Mouse (Mus musculus) left cerebral cortex, adult 18-20 months (tissue): ENCODE results near the gene Nufip1. TPM values are rescaled to one million over a fixed set of nuclear protein-coding genes. Genes with fewer than 3 reads are reported as not detected.
A peak's percentile ranks its signal among the peaks of the same experiment; 100 is the strongest.
"Not testable (repeated sequence)": the region's sequence is repeated elsewhere in the genome, so short reads cannot be mapped to it uniquely, and the experiment has no call there.

ENCODE experiments used
- DNase-seq, 2 experiments: peaks; one replicate each; pipeline ENCODE4 v3.0.0; 2021 to 2022; ENCODE audit warnings: low spot score in 2 of 2, mixed read lengths in 1 of 2
- total RNA-seq, 2 experiments: library from RNA; stranded (reverse); gene quantifications; 2 replicates each; pipeline ENCODE4 v1.2.3; 2021

Nufip1 gene
- total RNA-seq, 2 experiments from 2014 or later: 8.1 to 9.2 TPM

DNA sequence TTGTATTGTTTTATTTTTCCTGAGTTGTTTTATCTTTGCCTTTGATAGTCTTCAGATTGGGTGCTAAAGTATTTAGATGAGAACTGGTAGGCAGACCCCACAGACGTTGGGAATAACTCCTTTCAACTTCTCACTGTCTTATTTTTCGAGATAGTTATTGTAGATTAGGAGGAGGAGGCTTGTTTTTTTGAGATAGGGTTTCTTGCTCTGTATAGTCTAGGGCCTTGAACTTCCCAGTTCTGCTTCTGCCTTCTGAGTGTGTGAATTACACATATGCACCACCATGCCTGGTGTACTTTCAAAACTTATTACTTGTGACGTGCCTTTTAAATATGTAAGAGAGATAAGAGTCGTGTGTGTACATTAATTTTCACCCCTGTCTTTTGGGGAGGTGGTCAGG lies 17.5 kb downstream of the Nufip1 start:
- no peak for DNase-seq

DNA sequence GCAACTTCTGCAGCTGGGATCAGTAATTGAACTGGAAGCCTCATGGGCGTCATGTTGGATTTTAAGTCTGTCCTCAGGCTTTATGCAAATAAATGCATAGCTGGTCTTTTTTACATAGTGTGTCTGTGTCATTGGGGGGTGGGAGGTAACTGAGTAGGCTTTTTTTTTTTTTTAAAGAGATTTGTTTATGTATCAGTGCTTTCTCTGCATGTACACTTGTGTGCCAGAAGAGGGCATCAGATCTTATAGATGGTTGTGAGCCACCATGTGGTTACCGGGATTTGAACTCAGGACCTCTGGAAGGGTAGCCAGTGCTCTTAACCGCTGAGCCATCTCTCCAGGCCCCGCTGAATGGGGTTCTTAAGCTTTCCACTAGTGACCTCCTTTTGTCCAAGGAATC lies 24.3 kb downstream of the Nufip1 start:
- DNase-seq: no peak

DNA sequence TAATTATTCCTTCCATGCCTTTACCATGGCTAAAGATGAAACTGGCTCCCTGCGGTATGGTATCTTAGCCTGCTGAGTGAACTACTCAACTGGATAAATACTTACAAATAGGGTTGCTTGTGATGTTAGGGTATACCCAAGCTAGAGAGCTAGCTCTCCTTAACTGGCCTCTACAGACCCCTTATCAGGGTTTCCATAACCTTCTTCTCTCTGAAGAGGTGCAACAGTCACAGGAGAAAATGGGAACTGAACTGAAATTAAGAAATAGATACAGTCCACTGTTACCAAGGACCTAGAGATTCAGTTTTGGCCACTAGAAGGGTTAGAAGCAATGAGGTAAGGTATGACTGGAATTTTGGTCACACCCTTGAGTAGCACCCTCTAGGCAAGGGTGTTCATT lies 34.6 kb downstream of the Nufip1 start:
- DNase-seq: no peak

- DNase-seq: no peak
These were observed 35.2 kb downstream of the Nufip1 start for GRCm38 (mm10) chr14:76145868-76146267.

GRCm38 (mm10) chr14:76147061-76147460 lies 36.4 kb downstream of the Nufip1 start:
- DNase-seq: no peak

DNA sequence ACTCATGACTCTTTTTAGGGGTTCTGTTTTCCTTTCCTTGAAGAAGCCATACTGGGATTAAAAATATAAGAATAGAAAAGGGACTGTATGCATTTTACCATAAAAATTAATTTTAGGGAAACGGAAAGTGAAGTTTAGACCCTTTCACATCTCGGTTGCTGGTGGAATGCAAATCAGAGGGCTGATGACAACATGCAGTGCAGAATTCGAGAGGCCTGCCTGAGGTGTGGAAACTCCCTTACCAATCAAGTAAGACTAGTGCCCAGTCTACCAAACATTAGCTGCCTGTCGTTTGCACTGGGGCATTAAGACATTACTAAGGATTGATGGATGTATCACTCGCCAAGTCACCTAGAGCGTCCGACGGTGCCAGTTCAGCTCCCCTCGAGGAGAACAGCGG lies 37.6 kb downstream of the Nufip1 start:
- DNase-seq: no peak

GRCm38 (mm10) chr14:76149531-76150179 lies 39.0 kb downstream of the Nufip1 start:
- DNase-seq: peak in 1 of 2 experiments; percentile 14

GRCm38 (mm10) chr14:76150499-76150898 lies 39.8 kb downstream of the Nufip1 start:
- DNase-seq: no peak

- no peak for DNase-seq
These were observed 40.3 kb downstream of the Nufip1 start for GRCm38 (mm10) chr14:76151011-76151410.

- no peak for DNase-seq
These were observed 41.1 kb downstream of the Nufip1 start for GRCm38 (mm10) chr14:76151820-76152161.

DNA sequence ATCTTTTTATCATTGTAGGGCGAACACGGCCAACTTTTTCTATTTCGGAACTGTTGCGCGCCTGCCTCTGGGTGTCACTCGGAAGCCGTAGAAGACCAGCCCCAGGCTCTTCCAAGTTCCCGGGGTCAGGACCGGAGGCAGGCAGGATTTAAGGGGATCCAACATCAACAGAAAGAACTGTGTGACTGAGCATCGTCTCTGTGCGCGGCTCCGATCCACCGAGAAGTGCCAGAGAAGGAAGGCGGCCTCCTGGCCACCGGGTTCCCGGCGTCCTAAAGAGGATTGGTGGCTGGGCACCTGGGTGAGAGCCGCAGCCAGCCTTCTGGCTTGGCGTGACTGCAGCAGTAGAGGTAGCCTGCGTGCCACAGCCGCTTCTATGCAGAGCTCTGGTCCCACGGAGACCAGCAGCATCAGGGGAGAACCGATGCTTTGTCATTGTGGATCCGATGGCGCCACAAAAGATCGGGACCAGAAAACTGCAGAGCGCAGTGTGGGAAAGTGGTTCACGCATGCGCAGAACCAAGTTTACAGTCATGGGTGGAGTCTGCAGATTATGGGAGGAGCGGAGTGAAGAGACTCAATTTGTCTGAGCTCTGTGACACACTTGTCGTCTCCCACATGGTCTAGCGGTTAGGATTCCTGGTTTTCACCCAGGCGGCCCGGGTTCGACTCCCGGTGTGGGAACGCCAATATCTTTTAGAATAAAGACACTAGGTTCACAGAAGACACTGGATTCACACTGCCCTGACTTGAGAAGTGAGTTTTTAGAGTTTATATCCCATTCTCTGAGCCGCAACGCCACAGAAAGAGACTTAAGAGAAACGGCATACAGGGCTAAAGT lies 41.7 kb downstream of the Nufip1 start:
- DNase-seq: peak; percentile 98

DNA sequence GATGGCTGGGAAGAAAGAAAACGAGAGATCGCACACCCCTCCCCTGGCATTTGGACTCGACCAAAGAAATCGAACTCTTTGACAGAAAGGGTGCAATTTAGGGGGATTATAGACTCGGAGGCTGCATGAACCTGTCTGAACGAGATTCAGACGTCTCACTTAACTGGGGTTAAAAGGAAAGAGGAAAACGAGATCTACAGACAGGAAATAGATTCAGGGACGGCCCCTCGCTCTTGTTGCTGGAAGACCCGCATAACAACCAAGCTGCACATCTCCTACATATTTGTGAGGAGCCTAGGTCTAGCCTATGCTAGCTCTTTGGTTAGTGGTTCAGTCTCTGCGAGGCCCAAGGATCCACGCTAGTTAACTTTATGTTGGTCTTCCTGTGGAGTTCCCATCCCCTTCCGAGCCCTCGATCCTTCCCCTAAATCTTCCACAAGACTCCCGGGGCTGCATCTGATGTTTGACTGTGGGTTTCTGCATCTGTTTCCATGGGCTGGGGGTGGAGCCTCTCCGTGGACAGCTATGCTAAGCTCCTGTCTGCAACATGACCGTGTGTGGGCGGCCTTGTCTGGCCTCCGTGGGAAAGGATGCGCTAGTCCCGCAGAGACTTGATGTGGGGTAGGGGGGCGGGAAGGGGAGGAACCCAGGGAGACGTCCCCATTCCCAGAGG lies 42.4 kb downstream of the Nufip1 start:
- peak; percentile 20 to 21 for DNase-seq

GRCm38 (mm10) chr14:76153828-76154227 lies 43.1 kb downstream of the Nufip1 start:
- no peak for DNase-seq

- no peak for DNase-seq
These were observed 47.6 kb downstream of the Nufip1 start for GRCm38 (mm10) chr14:76158192-76158785.

GRCm38 (mm10) chr14:76160580-76160979 lies 49.9 kb downstream of the Nufip1 start:
- DNase-seq: not testable (repeated sequence)

GRCm38 (mm10) chr14:76164236-76164635 lies 53.5 kb downstream of the Nufip1 start:
- no peak for DNase-seq

DNA sequence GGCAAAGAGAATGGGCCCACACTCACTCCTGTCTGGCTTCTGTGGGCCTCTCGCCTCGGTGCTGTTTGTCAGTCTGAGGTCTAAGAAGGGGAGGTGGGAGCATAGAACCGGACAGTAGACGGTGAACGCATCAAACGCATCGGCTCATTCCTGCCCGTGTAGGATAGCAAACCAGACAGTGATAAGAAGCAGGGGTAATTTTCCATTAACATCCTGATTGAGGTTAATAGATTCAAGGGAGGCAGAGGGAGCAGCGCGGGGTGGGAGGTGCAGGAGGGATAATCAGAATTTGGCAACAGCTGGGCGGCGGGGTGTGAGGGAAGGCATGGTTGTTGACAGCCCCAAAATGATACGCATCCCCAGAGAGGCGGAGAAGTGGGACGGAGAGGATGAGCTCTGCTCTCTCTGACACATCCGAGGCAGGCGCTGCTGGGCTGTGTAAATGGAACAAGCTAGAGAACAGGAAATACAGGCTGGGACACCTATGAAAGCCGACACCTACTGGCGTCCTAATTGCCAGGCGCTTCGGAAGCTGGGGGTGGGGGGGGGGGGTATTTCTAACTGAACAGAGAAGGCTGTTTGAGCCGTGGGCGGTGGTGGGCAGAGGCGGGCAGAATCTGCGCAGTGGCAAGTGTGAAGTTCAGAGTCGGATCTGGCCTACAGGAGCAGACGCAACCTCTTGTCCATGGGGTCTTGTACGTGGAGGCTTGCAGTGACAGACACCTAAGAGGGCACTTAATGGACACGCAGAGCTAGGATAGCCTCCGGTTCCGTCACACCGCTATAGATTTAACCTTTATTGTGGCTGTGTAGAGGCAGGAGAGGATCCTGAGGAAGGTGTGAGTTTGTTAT lies 54.4 kb downstream of the Nufip1 start:
- peak; percentile 39 to 62 for DNase-seq

DNA sequence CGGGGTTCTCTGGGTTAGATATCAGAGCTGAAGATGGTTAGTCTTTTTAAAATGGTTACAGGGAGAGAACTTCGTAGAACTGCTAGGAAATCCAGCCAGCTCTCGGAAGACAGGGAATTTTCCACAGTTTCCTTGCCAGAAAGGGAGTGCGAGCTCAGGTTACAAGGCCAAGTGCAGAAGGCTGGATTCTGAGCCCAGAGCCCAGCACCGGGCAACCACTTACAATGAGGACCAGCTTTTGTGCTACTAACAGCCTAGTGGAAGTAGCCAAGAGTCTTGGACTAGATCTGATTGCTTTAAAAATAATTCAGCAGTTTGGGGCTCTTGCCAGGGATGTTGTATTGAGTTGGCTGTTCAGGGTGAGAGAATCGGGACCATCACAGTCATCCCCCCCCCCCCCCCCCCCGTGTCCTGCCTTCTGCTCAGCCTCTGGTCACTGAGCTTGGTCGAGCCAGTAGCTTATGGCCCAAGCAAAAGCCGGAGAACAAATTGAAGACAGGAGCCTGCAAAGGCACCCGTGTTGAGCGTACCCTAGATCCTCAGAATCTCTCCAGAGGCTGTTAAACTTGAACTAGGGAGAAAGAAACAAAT lies 59.3 kb downstream of the Nufip1 start:
- peak in 1 of 2 experiments; percentile 14 for DNase-seq

DNA sequence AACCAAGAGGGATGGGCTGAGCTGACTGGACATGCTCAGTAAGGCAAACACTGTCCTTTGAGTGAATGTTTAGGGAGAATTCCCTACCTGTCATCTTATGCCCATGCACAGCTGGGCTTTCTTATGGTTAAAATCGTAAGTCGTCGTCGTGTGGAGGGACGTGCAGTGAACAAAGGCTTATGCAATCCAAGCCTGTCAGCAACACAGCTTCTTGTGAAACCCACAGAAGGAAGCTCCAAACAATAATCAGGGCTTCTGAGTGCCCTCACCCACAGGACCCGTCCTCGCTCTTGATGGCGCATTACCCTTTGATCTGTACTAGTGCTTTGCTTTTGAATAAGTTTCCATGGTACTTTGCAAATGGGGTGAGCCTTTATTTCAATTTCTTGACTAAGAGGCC lies 60.6 kb downstream of the Nufip1 start:
- DNase-seq: no peak

GRCm38 (mm10) chr14:76174328-76174727 lies 63.6 kb downstream of the Nufip1 start:
- DNase-seq: no peak
